Mouse (Mus musculus) gastrocnemius, postnatal 4 days (tissue): ENCODE data around the gene Cd151. TPM values are rescaled to one million over a fixed set of nuclear protein-coding genes. Genes with fewer than 3 reads are reported as not detected.

Source experiments
- DNase-seq, 2 experiments: peaks; one replicate each; pipeline ENCODE4 v3.0.0; 2021 to 2022; ENCODE audit warnings: low spot score in 2 of 2, mixed read lengths in 2 of 2
- total RNA-seq, 2 experiments: library from RNA; stranded (reverse); gene quantifications; 2 replicates each; pipeline ENCODE4 v1.2.3; 2021

Cd151 gene
- total RNA-seq, 2 experiments from 2014 or later, result 87.2 to 88.8 TPM

DNA sequence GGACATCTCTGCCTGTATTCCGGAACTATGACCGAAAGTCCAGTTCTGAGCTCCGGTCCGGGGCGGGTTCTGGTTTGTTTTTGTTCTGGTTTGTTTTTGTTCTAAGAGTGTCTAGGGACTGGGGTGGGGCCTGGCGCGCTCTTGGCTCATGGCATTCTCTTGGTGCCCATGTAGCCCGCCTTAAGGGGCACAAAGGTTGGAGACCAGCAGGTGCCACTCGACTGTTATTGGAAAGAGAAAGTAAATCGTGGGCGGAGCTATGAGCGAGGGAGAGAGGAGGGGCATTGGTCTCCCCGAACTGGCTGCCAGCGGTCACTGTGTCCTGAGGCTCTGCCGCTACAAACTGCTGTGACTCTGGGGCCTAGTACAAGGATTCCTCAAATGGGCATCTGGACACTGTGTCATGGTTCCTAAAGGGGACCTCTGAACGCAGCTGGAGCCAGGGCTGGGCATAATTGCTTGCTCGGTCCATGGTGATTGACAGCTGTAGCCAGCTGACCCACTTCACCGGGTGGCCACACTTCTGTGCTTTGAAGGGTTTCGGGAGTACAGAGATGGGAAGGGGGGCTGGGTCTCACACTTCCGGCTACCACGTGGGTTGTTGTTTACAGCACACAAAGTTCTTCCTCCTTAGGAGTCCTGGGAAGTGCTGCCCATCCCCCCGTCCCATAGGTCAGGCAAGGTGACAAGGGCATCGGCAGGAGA, 11.4 kb upstream of the Cd151 start:
- peak in 1 of 2 experiments; percentile 61 for DNase-seq

DNA sequence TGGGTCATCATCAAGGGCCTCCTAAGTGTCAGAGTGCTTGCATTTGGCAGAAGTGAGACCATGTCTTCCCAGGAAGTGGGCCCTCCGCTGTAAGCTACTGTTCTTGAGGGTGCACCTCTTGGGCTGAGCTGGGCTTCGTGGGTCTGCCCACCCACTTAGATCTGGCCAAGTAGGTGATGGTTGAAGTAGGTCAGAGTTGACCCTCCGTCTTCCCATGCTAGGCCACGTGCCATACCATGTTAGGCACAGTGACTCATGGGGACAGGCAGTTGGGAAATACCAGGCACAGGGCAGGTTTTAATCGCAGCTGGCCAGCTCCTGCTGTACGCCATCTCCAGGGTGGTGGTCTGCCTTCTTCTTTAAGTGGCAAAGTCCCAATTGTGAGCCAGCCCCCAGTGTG, 10.5 kb upstream of the Cd151 start:
- no peak for DNase-seq

DNA sequence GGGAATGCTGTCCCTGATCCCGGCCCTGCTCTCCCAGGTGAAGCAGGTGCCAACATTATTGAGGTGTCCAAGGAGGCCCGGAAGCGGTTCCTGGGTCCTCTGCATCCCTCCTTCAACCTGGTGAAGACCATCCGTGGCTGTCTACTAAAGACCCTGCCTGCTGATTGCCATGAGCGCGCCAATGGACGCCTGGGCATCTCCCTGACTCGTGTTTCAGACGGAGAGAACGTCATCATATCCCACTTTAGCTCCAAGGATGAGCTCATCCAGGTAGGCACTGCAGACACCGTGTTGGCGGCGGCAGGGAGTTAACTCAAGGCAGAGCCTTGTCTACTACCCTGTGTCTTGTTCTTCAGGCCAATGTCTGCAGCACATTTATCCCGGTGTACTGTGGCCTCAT, 10.0 kb upstream of the Cd151 start:
- DNase-seq, result no peak

DNA sequence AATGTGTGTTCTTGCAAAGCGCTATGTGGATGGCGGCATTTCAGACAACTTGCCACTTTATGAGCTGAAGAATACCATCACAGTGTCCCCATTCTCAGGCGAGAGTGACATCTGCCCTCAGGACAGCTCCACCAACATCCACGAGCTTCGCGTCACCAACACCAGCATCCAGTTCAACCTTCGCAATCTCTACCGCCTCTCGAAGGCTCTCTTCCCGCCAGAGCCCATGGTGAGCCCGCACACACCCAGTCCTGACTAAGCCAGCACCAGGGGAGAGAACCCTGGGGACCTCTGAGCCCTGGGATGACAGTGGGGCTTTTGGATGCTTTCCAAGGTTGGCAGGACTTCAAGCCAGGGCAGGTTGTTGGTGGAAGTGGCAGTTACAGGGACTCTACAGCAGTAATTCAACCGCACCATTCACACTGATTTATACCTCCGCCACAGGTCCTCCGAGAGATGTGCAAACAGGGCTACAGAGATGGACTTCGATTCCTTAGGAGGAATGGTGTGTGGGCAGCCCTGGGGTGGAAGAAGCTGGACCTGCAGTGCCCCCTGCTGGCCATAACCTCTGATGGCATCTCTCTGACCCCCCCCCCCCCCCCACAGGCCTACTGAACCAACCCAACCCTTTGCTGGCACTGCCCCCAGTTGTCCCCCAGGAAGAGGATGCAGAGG, 9.1 kb upstream of the Cd151 start:
- no peak for DNase-seq

DNA sequence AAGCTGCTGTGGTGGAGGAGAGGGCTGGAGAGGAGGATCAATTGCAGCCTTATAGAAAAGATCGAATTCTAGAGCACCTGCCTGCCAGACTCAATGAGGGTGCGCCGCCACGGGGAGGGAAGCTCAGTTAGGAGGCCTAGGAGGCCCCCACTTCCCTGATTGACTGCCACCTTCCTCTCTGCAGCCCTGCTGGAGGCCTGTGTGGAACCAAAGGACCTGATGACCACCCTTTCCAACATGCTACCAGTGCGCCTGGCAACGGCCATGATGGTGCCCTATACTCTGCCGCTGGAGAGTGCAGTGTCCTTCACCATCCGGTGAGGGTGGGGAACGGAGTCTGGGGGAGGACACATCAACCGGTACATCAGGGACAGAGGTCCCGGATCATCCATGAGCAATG, 8.5 kb upstream of the Cd151 start:
- DNase-seq, result no peak

DNA sequence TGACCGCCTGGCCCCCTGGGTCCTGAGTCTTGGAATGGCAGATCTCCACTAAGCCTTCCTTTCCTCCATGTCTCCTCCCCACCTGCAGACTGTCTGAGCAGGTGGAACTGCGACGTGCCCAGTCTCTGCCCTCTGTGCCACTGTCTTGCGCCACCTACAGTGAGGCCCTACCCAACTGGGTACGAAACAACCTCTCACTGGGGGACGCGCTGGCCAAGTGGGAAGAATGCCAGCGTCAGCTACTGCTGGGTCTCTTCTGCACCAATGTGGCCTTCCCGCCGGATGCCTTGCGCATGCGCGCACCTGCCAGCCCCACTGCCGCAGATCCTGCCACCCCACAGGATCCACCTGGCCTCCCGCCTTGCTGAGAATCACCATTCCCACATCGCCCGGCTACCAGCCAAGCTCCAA, 7.9 kb upstream of the Cd151 start:
- DNase-seq, result no peak

DNA sequence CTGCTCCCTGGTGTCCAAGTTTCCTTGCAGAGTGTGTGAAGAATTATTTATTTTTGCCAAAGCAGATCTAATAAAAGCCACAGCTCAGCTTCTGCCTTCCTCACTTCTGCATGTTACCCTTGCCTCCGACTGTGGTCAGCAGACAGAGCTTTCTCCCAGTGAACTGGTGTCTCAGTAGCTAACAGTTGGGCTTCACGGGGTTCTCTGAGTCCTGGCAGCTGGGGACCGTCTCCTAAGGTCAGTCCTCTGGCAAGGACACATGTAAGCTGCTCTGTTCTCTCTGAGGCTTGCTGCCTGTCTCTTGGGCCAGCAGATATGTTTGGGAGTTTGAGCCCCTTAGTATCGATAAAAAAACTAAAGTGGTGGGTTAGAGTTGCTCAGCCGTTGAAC, 7.2 kb upstream of the Cd151 start:
- no peak for DNase-seq

DNA sequence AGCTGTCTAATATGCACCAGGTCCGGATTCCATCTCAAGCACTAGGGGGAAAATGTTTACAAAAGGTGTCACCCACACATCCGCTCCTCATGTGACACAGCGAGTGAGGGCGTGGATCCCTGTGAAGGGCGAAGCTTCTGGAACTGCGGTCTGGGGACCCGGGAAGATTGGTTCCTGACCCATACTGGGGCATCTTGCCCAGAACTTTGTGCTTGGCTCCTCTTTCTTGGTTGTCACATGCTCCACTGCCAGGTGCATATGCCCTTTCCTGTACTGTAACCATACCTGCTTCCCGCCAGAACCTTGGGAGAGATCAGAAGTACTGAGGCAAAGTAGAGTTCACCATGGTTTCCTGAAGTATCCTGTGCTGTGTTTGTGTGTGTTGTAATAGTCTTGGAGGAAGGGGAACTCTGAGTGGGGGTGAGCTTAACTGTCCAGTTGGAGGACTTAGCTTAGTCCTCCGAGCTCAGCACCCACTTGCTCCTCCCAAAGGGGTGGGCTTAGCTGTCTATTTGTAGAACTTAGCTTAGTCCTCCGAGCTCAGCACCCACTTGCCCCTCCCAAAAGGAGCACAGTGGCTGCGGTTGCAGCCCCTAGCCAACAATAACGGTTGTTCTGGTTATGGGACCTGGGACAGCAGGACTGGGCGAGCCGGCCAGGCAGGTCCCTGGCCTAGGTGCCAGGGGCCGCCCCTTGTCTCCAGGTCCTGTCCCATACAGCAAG, 6.6 kb upstream of the Cd151 start, which contains the start of gene Cracr2b:
Gene Cracr2b (plus strand): TSS at position 704 of the 723 bp plus-strand sequence.
- DNase-seq, result no peak

DNA sequence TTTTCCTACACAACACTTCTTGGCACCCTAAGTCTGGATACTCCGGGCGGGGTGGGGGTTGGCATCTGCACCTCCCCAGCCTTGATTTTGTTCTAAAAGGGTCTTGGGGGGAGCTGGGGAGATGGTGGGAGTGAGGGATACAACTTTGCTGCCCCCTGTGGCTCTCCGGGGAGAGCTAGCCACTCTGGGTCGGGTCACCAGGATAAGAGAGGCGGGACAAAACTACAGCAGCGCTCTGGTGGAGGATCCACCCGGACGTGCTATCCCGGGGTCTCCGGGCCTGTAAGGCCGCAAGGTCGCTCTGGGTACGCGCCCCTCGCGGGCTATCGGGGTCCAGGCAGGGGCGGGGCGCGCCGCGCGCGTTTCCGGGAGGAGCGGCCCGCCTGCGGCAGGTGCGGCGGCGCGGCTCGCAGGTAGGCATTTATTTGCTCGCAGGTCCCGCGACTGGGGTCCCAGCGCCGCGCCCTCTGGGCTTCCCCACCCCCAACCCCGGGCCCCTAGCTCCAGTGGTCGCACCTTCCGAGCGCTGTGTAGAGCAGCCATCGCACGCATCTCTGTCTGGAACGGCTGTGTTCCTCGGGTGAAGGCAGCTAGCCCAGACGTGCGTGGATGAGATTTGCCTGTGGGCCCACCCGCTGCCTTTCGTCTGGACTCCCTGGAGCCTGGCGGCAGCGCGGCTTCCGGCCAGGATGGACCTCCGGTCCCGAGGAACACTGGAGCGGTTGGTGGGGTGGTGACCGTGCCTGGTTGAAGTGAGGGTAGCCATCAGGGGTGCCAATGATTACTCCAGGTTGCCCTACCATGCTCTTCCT, 5.5 kb upstream of the Cd151 start:
- no peak for DNase-seq

DNA sequence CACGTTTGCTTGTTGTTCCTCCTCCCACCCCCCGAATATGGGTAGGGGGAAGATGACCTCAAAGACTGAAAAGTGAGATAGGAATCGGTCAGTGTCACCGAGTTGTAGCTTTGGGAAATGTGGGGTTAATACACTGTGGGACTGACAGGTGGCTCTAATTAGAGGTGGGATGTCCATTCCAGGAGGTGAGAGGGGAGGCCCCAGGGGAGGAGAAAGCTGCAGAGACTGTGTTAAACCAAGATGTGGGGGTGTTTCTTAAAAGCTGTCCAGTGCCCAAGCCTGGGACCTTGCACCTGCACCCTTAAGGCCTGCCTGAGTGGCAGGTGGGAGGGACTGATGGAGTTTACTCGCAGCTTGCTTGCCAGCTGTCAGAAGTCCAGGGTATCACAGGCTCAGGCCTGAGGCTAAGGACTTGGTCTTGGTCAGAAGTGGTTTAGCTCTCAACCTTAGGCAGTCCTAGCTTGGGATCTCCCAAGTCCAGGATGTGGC, 4.8 kb upstream of the Cd151 start:
- DNase-seq, result no peak

DNA sequence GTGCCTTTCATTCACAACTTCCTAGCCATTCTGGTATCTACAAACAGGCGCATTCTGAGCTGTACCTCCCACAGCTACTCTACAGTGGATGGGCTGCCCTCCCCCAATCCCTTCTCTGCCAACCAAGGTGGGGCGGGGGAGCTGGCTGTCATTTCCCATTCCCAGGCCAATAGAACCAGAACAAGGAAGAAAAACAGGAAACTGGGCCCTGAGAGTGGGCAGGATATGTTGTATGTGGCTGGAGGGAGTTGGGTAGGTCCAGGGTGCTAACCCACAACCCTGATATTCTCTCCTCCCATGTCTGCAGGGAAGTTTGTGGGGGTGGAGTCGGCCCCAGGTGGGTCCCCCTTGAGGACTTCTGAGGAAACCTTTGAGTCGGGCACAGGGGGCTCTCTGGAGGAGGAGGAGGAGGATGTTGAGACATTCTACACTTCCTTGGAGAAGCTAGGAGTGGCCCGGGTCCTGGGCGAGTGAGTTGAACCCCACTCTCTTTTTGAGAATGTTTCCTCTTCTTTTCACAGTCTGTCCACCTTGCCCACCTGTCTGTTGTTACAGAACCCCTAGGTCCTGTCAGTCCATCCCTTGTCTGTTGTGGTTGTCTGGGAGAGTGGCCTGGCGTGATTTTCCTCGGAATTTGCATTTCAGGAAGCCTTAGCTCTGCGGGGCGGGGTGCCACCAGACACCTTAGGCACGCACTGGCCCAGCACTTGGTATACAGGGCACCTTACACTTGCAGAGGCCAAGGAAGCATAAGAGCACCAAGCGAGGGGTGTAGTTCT, 3.2 kb upstream of the Cd151 start:
- DNase-seq, result no peak

DNA sequence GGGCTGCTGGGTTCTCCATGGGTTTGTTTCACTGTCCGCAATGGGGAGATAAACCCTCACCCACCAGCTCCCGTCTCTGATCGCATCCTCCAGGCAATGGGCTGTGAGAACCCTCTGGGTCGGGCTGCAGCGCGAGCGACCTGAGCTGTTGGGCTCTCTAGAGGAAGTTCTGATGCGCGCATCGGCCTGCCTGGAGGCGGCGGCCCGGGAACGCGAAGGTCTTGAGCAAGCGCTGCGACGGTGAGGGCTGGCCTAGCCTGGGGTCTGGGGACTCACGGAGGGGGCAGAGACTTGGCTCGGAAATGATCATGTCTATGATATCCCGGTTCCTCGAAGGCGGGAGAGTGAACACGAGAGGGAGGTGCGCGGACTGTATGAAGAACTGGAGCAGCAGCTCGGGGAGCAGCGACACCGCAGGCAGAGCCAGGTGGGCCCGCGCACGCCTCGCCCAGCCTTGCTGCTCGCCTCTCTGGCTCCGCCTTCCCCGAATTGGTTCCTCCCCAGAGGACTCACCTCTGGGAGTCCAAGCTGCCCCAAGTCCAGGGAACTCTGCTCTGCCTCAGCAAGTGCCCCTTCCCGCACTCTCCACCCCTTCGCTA, 2.5 kb upstream of the Cd151 start:
- DNase-seq, result no peak

DNA sequence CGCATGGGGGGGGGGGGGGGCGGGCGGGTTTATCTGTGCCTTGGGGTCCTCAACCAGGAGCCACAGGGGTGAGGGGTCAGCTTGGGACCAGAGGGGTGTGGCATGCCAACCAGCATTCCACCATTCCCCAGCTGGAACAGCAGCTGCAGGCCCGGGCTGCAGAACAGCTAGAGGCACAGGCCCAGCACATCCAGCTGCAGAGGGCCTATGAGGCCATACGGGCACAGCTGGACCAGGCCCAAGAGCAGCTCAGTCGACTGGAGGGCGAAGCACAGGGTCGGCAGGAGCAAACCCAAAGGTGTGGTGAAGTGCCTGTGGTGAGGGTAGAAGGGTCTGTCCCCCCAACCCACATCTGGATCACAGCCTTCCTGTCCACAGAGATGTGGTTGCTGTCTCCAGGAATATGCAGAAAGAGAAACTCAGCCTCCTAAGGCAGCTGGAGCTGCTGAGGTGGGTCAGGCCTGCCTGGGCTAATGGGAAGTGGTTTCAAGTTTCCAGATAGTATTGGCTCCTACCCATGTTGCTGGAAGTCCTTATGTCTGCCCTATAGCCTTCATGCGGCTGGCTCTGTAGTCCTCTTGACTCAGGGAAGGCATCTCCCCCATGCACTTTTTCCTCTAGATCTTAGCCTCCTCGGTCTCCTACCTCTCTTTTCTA, 1.7 kb upstream of the Cd151 start:
- peak in 1 of 2 experiments; percentile 65 for DNase-seq

DNA sequence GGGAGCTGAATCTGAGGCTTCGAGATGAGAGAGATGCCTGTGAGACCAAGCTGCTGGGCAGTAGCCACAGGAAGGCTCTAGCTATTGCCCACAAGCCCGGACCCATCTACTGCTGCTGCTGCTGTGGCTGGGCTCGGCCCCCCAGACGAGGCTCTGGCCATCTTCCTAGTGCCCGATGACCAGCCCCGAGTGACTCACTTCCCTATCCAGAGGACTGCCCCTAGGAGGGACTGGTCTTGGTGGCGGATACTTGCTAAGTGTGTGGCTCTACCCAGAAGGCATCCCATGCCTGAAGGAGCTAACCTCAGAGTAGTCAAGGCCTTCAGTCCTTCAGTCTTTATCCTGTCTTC, 1.2 kb upstream of the Cd151 start:
- DNase-seq, result no peak

DNA sequence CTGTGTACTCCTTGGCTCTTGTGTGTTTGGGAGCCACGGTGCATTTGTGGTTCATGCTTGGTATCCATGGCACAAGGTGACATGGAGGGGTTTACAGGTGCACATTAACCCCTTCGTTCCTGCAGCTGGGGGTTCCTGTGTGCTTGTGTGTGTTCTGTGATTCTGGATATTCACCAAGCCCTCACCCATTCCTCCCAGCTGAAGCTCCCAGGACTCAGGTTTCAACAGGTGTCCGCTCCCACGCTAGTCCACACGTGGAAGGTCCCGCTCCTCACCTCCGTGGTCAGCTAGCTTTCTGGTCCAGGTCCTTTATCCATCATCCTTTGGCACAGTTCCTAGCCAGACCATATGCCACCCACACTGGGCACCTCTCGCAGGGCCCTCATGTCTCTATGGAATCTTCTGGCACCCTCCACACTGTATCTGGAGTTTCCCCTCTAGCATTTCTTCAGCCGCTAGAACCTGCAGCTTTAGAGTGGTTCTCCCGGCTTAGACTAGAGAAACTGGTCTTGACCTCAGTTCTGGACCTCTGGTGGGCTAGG, 514 bp upstream of the Cd151 start:
- no peak for DNase-seq

DNA sequence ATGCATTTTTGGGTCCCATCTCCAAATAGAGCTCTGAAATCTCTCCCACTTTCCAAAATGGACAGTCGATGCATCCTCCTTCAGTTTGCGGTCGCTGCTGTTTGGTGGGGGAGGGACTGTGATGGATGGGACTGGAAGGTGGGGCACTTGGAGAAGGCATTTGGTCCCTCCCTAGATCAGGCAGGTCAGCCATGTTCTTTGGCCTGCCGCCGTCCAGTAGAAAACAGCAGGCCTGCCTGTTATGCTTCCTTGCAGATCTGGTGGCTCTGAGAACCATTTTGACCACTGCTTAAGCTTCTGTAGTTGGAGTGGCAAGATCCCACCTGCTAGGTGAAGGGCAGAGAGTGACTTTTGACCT, 951 bp downstream of the Cd151 start:
- no peak for DNase-seq

DNA sequence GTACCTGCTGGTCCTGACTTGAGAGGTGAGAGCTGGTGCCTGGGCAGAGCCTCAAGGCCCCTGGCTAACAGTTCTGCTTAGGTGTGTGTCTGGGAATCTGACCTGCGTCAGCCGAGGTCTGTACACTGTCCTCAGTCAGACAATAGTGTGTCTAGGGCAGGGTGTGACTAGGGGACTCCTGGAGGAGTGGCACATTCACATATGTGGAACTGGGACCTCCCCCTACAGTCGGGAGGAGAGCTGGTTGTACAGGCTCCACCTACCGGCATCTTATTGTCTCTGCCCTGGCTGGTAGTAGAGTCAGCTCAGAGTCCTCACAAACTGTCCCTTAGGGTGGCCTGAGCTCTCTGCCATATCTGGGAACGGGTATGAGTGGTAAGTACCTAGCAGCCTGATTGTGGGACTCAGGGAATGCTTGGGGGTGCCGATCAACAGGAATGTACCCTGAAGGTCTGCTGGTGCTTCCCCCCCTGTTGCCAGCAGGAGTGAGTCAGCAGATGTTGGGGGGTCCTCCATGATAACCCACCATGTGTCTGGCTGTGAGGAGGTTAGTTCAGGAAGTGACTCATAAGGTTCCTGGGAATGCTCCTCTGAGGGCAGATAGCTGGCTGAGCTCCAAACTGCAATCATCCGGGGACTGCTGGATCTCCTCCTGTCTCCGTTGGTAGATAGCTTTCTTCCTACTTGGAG, 1.5 kb downstream of the Cd151 start:
- no peak for DNase-seq

DNA sequence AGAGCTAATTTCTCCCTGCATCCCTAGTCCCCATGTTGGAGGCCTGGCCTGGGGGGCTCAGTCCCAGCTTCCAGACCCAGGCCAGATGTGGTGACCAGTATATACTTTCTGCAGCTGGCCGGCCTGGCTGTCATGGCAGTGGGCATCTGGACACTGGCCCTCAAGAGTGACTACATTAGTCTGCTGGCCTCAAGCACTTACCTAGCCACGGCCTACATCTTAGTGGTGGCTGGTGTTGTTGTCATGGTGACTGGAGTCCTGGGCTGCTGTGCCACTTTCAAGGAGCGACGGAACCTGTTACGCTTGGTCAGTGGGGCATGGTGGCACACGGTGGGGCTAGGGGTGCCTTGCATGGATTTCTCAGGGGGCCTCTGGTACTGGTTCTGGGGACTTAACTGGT, 2.2 kb downstream of the Cd151 start:
- no peak for DNase-seq
